Mouse (Mus musculus) lung, postnatal 25 days (tissue): Measurements from ENCODE around the gene Dnajc25.

ENCODE experiments used
- DNase-seq: peaks from one replicate; pipeline ENCODE4 v3.0.0; 2022; ENCODE audit warnings: low spot score

Gene Dnajc25

GRCm38 (mm10) chr4:58994762-58995161, at the start of gene Dnajc25:
Dnajc25 (plus strand) TSS chr4:58995062.
- no peak for DNase-seq

GRCm38 (mm10) chr4:58948391-58948790, 46.5 kb upstream of the Dnajc25 start:
- DNase-seq = no peak

DNA sequence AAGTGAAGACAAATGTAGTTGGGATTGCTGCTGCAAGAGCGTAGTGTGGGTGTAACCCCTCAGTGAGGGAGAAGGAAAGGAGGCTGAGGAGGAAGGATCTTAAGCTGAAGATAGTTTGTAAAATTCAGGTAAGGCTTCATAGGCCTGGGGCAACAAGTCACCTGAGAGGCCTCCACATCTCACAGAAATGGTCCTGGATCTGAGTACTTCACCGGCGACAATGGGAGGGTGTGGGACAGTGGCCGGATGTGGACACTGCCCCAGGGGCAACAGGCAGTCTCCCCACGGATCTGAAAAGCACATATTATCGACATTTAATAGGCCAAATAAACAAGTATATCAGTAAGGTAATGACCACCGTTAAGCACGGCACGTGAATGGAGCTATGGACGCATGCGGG, 42.2 kb upstream of the Dnajc25 start:
- DNase-seq = no peak

GRCm38 (mm10) chr4:58961719-58962118, 33.1 kb upstream of the Dnajc25 start:
- DNase-seq = no peak

DNA sequence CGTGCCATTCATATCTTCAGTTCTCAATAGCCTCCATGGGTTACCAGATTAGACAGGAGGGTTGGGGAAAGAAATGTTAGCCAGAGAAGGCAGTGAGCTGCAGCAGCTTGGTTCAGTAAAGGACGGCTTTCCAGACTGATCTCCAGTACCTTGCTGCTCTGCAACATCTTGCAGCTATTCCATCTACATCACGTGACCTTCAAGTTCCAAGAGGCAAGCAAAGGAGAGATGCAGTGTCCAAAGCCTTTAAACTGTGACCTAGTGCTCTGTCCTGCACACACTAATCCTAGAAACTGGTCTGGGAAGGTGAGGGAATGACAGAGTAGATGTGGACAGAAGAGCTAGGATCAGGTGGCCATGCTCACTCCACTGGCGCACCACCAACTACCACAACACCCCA, 31.6 kb upstream of the Dnajc25 start:
- no peak for DNase-seq

DNA sequence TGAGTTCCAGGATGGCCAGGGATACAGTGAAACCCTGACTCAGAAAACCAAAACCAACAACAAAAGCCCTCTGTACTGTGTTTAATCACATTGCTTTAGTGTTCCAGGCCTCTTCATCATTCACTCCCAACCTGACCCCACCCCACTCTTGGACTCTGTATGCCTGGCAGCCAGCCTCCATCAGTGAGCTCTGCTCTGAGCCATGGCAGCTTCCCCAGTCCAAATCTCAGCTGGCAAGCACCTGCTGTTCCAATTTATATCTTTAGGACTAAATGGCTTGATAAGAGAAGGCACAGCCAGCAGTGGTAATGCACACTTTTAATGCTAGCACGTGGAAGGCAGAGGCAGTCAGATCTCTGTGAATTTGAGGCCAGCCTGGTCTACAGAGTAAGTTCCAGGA, 29.7 kb upstream of the Dnajc25 start:
- no peak for DNase-seq

- no peak for DNase-seq
These were observed 24.2 kb upstream of the Dnajc25 start for GRCm38 (mm10) chr4:58970678-58971077.

- DNase-seq = no peak
These were observed 19.2 kb upstream of the Dnajc25 start for GRCm38 (mm10) chr4:58975711-58976110.

DNA sequence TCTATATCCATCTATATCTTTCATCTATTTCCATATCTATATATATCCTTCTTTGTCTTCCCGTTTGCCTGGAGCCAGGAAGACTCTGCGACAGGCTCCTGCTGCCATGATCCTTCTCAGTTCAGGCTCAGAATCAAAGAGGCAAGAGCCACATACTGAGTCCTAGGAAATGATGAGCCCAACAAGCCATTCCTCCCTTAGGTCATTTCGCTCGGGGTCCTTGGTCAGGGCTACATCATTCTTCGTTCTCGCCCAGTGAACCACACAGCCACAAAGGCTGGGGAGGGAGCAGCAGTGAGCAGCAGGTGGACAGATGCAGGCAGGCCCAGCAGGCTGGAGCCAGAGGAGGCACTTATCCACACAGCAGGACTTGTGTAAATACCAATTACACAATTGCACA, 13.4 kb upstream of the Dnajc25 start:
- no peak for DNase-seq

DNA sequence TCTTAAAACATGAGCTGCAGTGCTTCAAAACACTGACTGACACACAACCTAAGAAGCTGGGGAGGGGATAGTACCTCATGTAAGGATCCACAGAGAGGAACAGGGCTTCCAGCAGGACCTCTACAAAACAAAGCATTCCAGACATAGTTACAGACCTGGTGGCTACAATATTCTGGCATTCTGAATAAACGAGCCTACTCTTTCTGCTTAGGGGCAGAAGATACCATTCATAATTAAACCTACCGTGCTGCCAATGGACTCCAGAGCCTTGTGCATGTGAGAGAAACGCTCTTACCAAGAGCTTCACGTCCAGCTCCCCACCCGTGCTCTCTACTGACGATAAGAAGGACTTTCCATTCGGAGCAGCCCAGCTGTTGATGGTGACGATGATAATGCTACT, 12.1 kb upstream of the Dnajc25 start:
- no peak for DNase-seq

- peak; percentile 84 for DNase-seq
These were observed 9.7 kb upstream of the Dnajc25 start for GRCm38 (mm10) chr4:58985157-58985648.

GRCm38 (mm10) chr4:58986540-58987190, 8.2 kb upstream of the Dnajc25 start, which contains the start of gene Ptgr1:
Ptgr1 (minus strand) TSS chr4:58987119.
- peak; percentile 84 for DNase-seq

DNA sequence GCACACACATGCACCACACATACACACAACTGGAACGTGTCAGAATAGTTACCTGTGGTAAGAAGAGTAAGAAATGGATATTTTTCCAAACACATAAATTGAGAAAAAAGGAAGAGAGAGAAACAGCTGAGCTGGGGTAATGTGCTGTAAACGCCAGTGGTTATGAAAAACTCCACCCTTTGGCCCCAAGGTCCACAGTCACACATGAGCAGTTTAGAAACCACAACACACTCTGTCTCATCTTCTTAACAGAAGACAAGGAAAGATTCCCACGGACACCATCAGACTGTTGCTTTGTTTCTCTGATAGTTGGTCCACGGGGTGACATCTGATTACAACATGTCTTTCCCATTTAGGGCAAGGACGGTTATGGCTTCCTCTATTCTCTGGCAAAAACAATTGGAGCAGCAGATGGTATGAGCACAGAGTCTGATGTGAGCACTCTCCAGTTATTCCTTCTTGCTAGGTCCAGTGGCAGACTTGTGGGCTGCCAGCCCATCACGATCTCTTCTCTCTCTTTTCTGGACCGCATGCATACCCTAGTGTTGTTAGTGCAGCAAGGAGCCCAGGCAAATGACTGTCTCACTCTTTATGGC, 5.5 kb upstream of the Dnajc25 start:
- DNase-seq = no peak

- DNase-seq = peak; percentile 30
These were observed 4.0 kb upstream of the Dnajc25 start for GRCm38 (mm10) chr4:58990609-58991434.

GRCm38 (mm10) chr4:58992195-58992594, 2.7 kb upstream of the Dnajc25 start:
- DNase-seq = no peak

- DNase-seq = no peak
These were observed 410 bp downstream of the Dnajc25 start for GRCm38 (mm10) chr4:58995251-58995693.

DNA sequence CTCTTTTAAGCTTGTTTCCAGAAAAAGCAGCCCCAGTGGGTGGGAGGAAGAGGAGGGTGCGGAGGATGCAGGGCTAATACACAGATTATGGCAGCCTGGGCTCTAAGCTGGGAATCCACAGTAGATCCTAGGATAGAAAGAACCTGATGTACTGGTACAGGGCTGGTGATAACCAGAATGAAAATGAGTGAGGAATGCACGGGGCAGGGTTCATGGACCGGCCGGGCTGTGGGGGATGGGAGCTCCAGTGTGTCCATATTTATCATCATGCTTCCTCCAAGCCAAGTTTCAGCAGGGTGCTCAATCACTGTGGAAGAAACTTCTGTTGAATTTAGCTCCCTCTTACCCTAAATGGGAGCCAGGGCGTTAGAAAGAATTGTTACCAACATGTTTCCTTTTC, 2.2 kb downstream of the Dnajc25 start:
- no peak for DNase-seq

DNA sequence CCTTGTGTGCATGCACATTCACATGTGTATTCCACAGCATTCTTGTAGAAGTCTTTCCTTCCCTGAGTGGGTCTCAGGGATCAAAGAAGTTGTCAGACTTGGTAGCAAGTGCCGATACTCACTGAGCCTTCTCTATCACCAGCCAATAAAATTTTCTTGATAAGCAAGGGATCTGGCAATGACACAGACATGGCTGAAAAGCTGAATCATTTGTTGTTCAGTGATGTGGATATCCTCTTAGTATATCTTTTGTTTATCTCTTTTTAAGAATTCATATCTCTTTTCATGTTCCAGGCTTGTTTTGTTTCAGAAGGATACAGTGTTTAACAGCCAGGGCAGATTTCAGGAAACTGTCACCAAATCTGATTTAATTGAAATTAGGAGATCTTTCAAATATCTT, 3.8 kb downstream of the Dnajc25 start:
- DNase-seq = no peak

DNA sequence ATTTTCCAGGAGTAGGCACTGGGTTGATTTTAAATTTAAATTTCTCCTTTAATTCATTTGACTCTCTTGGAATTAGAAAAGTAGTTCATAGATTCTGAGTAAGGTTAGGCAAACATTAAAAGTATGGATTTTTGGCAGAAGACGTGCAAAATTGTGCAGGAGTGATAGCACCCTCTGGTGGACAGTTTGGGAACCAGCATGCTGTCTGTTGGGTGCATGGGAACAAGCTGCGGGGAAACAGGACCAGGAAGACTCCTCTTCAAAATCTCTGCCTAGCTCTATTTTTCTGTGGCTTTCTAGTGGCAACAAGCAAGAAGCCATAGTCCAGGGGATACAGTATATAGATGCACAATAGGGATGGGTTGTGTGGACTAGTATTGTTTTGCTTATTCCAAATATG, 4.8 kb downstream of the Dnajc25 start:
- DNase-seq = peak; percentile 79

GRCm38 (mm10) chr4:59000614-59001013, 5.8 kb downstream of the Dnajc25 start:
- peak; percentile 49 for DNase-seq

DNA sequence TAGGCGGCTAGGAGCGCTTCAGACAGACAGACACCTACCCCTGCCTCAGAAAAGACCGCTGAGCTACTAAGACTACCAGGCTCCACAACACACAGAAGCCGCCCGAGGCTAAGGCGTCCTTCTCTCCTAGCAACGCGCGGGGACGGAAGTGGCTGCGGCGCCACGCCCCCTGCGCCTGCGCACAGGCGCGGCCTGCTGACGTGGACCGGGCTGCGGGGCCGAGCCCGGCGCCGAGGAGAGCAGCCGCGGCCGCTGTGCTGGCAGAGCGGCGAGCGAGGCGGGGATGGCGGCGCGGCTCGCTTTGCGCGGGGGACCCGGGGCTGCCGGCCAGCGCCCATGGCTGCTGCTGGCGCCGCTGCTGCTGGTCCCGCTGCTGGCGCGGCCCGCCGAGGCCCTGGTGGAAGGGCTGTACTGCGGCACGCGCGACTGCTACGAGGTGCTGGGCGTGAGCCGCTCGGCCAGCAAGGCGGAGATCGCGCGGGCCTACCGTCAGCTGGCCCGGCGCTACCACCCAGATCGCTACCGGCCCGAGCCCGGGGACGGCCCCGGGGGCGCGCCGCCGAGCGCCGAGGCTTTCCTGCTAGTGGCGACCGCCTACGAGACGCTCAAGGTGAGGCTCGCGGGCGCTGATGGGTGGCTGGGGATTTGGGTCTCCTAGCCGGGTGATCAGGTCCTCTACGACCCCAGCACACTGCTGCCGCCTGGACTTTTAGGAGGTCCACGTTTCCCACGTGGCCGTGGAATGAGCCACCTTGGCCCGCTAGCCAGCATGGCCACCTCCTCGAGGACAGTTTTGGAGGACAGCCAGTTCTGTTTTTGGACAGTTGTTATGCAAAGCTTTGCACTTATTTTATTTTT, 8.3 kb downstream of the Dnajc25 start, which contains the start of gene Gm20503:
Gene Gm20503 (plus strand): TSS at position 263 of the 858 bp plus-strand sequence.
- peak; percentile 93 for DNase-seq

DNA sequence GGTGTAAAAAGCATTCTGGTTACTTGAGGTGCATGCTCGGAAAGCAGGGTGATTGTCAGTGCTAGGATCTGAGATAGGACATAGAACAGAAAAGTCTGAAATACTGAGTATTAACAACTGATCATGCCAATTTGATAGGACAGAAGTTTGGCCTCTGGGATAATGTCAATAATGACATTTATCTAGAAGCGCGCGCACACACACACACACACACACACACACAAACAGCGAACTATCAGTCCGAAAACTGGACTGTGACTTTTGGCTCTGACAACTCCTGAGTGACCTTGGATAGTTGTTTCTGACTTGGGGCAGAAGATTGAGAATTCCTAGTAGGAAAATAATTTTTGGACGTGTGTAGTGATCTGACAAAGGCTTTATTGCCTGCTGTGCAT, 8.9 kb downstream of the Dnajc25 start:
- no peak for DNase-seq
